Mouse (Mus musculus) liver, embryonic 14.5 days (tissue): ENCODE measurements around the gene Slc2a9. TPM values are rescaled to one million over a fixed set of nuclear protein-coding genes. Genes with fewer than 3 reads are reported as not detected.

Experiments used
- ATAC-seq: fragments of 200-750 bp; cut with Nextera tagmentation; 2 replicates; pipeline ENCODE4 v1.8.0; 2017; ENCODE audit warnings: moderate number of reproducible peaks, mild to moderate bottlenecking, moderate library complexity; ENCODE audit not compliant: insufficient read depth
- DNase-seq, 3 experiments: peaks; one replicate each; pipeline ENCODE4 v3.0.0-alpha.2; 2012 to 2013; ENCODE audit warnings: low read depth in 3 of 3, low spot score in 3 of 3
- H3K27ac ChIP-seq: fragments of 300-500 bp; sonication (generic); 2 replicates; pipeline ENCODE4 v1.5.1; 2014; ENCODE audit warnings: moderate library complexity, mild to moderate bottlenecking, control low read depth, inconsistent platforms
- H3K27me3 ChIP-seq: fragments of 300-500 bp; sonication (generic); 2 replicates; pipeline ENCODE4 v1.6.1; 2014; ENCODE audit warnings: mild to moderate bottlenecking, low read length, moderate library complexity; ENCODE audit not compliant: control insufficient read depth, insufficient read depth
- H3K36me3 ChIP-seq: fragments of 300-500 bp; sonication (generic); replicated peaks from 2 replicates; pipeline ENCODE4 v1.6.1; 2014; ENCODE audit warnings: low read depth; ENCODE audit not compliant: control insufficient read depth, insufficient read depth
- H3K4me1 ChIP-seq, 2 experiments: fragments of 200-500 bp in 1 of 2; fragments of 300-500 bp in 1 of 2; sonication (generic) in 1 of 2; replicated peaks; 2 replicates each; pipeline ENCODE4 v1.6.1; 2012 to 2014; ENCODE audit warnings: antibody characterized with exemption in 1 of 2, inconsistent platforms in 1 of 2, low read length in 1 of 2; ENCODE audit not compliant: control insufficient read depth in 2 of 2, insufficient read depth in 2 of 2
- H3K4me2 ChIP-seq: fragments of 300-500 bp; sonication (generic); 2 replicates; pipeline ENCODE4 v1.6.1; 2014; ENCODE audit warnings: low read depth, mild to moderate bottlenecking, control low read depth, moderate library complexity
- H3K4me3 ChIP-seq, 2 experiments: fragments of 200-500 bp in 1 of 2; fragments of 300-500 bp in 1 of 2; sonication (generic) in 1 of 2; 2 replicates each; pipeline ENCODE4 v1.5.1; 2012 to 2014; ENCODE audit warnings: low read depth in 2 of 2, low read length in 2 of 2, mild to moderate bottlenecking in 2 of 2, control low read depth in 1 of 2, inconsistent platforms in 1 of 2, moderate library complexity in 1 of 2; ENCODE audit not compliant: insufficient read depth in 1 of 2
- H3K9ac ChIP-seq: fragments of 300-500 bp; sonication (generic); replicated peaks from 2 replicates; pipeline ENCODE4 v1.6.1; 2014; ENCODE audit warnings: mild to moderate bottlenecking, control low read depth, moderate library complexity
- H3K9me3 ChIP-seq: fragments of 300-500 bp; sonication (generic); 2 replicates; pipeline ENCODE4 v1.6.1; 2016; ENCODE audit warnings: low read length, mixed read lengths; ENCODE audit not compliant: control insufficient read depth
- CTCF ChIP-seq: IDR thresholded peaks from 2 replicates; pipeline ENCODE4 v1.5.1; 2016; ENCODE audit warnings: antibody characterized with exemption, low read depth, control low read depth
- EP300 ChIP-seq: IDR thresholded peaks from 2 replicates; pipeline ENCODE4 v1.6.1; 2016; ENCODE audit warnings: antibody characterized with exemption, low read depth
- WGBS: fragments of 180-500 bp; shearing (Covaris S2); extraction: QIAGEN DNeasy Blood & Tissue Kit; methylation state at CpG from one replicate; pipeline ENCODE4 v1.1.7; 2014; ENCODE audit not compliant: insufficient replicate concordance; 5-methylcytosine and 5-hydroxymethylcytosine counted together
- polyA plus RNA-seq, 2 experiments: library from polyadenylated mRNA; depleted of rRNA in 1 of 2; stranded (reverse) in 1 of 2; unstranded in 1 of 2; fragments of >200 nt; fragmentation: Nextera tagmentation in 1 of 2; extraction: Ambion mirVana in 1 of 2; gene quantifications; 2 replicates each; pipeline versions ENCODE4 v1.2.1 to v1.2.3; 2012 to 2014

The Slc2a9 gene
- polyA plus RNA-seq, 2 experiments: 1.6 to 1.9 TPM

- ATAC-seq: no peak
- 44% methylated on average over 1 of the region's 1 CpGs for WGBS
- no peak for DNase-seq
- Histone ChIP-seq H3K9me3 (no peaks in the 10 kb centered on the region), H3K4me2 (no peak overlapping the region), H3K4me1 (no peaks in the 10 kb centered on the region), H3K4me3 (no peak overlapping the region), H3K9ac (no peak overlapping the region), H3K27me3 (no peaks in the 10 kb centered on the region), H3K36me3 (no peaks in the 10 kb centered on the region; the same call in 1 of the 2 replicates), H3K27ac (no peak overlapping the region)
- no peak for TF ChIP-seq CTCF
- TF ChIP-seq EP300: no peak
Measured at GRCm38 (mm10) chr5:38520838-38521237, 17.9 kb upstream of the Slc2a9 start.

- peaks cover under 1 to 15% of the 10 kb centered on the region in 2 experiments; a peak in 2 of 4 replicates for H3K4me1 ChIP-seq
- H3K27ac ChIP-seq: no peak overlapping the region
- no peak overlapping the region for H3K9ac ChIP-seq
- H3K4me2 ChIP-seq: no peak overlapping the region
- ATAC-seq (peak; percentile 49; the same call in 1 of the 2 replicates), DNase-seq (peak in 1 of 3 experiments; percentile 49)
- WGBS: 20% methylated on average over 6 of the region's 6 CpGs
- H3K27me3 ChIP-seq: no peaks in the 10 kb centered on the region
- TF ChIP-seq EP300 (no peak), CTCF (peak; percentile 75)
- H3K36me3 ChIP-seq: peaks cover 4% of the 10 kb centered on the region
- no peaks in the 10 kb centered on the region for H3K9me3 ChIP-seq
- H3K4me3 ChIP-seq: no peak overlapping the region
Measured at GRCm38 (mm10) chr5:38516267-38516666, 13.3 kb upstream of the Slc2a9 start.

GRCm38 (mm10) chr5:38512991-38513390 lies 10.0 kb upstream of the Slc2a9 start:
- Histone ChIP-seq H3K4me2 (no peak overlapping the region), H3K27me3 (no peaks in the 10 kb centered on the region), H3K27ac (no peak overlapping the region), H3K4me3 (no peak overlapping the region), H3K9ac (no peak overlapping the region; the same call in 1 of the 2 replicates), H3K9me3 (no peaks in the 10 kb centered on the region), H3K4me1 (peaks cover 10 to 41% of the 10 kb centered on the region in 2 experiments; a peak in 3 of 4 replicates), H3K36me3 (peaks cover 7% of the 10 kb centered on the region)
- WGBS: 35% methylated on average over 2 of the region's 2 CpGs
- TF ChIP-seq CTCF (no peak), EP300 (no peak)
- ATAC-seq (no peak), DNase-seq (no peak)

GRCm38 (mm10) chr5:38509568-38509967 lies 6.6 kb upstream of the Slc2a9 start:
- DNase-seq (peak; percentile 84 to 87 (median 85)), ATAC-seq (peak; percentile 93)
- H3K27me3 ChIP-seq: no peaks in the 10 kb centered on the region
- 14% methylated on average over 4 of the region's 4 CpGs for WGBS
- H3K4me1 ChIP-seq: peaks cover 33 to 71% of the 10 kb centered on the region in 2 experiments
- peak overlapping the region; percentile 93 for H3K27ac ChIP-seq
- H3K4me3 ChIP-seq: peak overlapping the region; percentile 59 to 95
- TF ChIP-seq EP300 (peak; percentile 99), CTCF (no peak)
- H3K9ac ChIP-seq: peak overlapping the region; percentile 67
- peak overlapping the region; percentile 70 for H3K4me2 ChIP-seq
- H3K9me3 ChIP-seq: no peaks in the 10 kb centered on the region
- H3K36me3 ChIP-seq: peaks cover 7% of the 10 kb centered on the region

- DNase-seq (peak in 2 of 3 experiments; percentile 36 to 47), ATAC-seq (peak; percentile 7; the same call in 1 of the 2 replicates)
- H3K4me1 ChIP-seq: peaks cover 37 to 77% of the 10 kb centered on the region in 2 experiments
- no peaks in the 10 kb centered on the region for H3K27me3 ChIP-seq
- no peaks in the 10 kb centered on the region for H3K9me3 ChIP-seq
- H3K36me3 ChIP-seq: no peaks in the 10 kb centered on the region
- H3K27ac ChIP-seq: peak overlapping the region; percentile 71
- peak overlapping the region; percentile 36 for H3K4me2 ChIP-seq
- 14% methylated on average over 3 of the region's 3 CpGs for WGBS
- no peak overlapping the region for H3K4me3 ChIP-seq
- peak overlapping the region; percentile 35 for H3K9ac ChIP-seq
- no peak for TF ChIP-seq CTCF
Measured at GRCm38 (mm10) chr5:38505435-38505765, 2.5 kb upstream of the Slc2a9 start.
